Comparison of ENCODE assay signal across 1 mouse cellular context in the genomic region with DNA sequence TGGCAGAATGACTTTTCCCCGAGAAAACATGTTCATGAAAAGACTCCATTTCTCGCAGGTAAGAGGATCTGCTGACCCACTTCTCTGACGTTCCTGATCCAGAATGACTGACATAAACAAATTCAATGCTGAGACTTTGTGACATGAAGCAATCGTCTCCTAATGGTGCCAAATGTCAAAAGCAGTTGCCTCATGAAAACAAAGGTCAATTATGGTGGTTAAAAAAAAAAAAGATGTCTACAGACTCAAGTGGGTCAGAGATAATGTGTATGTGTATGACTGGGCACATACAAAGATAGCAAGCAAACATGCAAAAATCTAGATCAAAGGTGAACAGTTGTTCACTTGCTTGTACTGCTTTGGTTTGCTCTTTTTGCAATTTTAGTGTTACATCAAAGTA.
TF ChIP-seq lines count a peak whose summit lies in the region.

No protein-coding gene starts in this region.

TF ChIP-seq in MEL, 35 proteins besides CTCF, POLR2A, EP300 and RAD21:
- TF ChIP-seq TCF12 (IDR thresholded peaks at IDR 0.05; ENCODE audit: low read depth, low read length) (no peak), ZNF384 (IDR thresholded peaks at IDR 0.05; ENCODE audit: low read depth, low read length) (peak; percentile 45)
